10 mouse cellular contexts compared by ENCODE assay signal in the genomic region with DNA sequence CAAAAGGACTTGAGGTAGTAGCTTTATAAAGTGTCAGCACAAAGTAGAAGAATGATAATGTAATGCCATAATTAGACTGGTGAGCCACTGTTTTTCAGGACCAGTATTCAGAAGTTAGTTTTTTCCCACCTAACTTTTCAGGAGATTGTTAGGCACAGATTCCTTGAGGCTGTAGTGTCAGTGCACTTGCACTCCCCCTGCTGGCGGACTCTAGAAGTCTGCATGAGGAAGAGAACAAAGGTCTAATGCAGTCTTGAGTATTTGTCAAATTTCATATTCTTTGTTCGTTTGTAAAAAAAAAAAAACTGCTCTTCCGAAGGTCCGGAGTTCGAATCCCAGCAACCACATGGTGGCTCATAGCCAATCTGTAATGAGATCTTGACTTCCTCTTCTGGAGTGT. TPM values are rescaled to one million over a fixed set of nuclear protein-coding genes. Genes with fewer than 3 reads are reported as not detected.
DNase-seq lines count a peak whose midpoint lies in the region; ATAC-seq and TF ChIP-seq lines count a peak whose summit lies in the region.
"Had no signal": no experiment of that assay in that cellular context is flagged by ENCODE, and none has a peak within 500 bp of the region (broad histone marks: within the 10 kb centered on the region; RNA-seq: fewer than 3 reads in every experiment).

No protein-coding gene starts in this region.

- WGBS in midbrain, embryonic 10.5 days, result 65% methylated on average over 5 of the region's 5 CpGs
- WGBS in midbrain, embryonic 15.5 days, result 59% methylated on average over 5 of the region's 5 CpGs
- WGBS in embryonic facial prominence, embryonic 14.5 days, result 57% methylated on average over 5 of the region's 5 CpGs
- 41% methylated on average over 5 of the region's 5 CpGs for WGBS in lung, adult 2 months

- peak; percentile 62 for DNase-seq in midbrain, embryonic 10.5 days (ENCODE audit: low spot score)
- peak; percentile 81 to 86 for DNase-seq in adrenal gland, postnatal 36 days
- peak; percentile 78 for DNase-seq in embryonic facial prominence, embryonic 14.5 days (ENCODE audit: low spot score)
- peak; percentile 89 for DNase-seq in kidney, postnatal 10 days
- peak; percentile 74 for DNase-seq in lung, adult 2 months
- DNase-seq in right cerebral cortex, postnatal 4 days, result peak; percentile 78

- no peak overlapping the region for H3K4me2 ChIP-seq in midbrain, embryonic 15.5 days
- H3K4me2 ChIP-seq in embryonic facial prominence, embryonic 14.5 days (ENCODE audit: low read depth, low read length), result no peak overlapping the region
- H3K4me2 ChIP-seq: heart, embryonic 15.5 days; stomach, embryonic 15.5 days had no signal

- no peaks in the 10 kb centered on the region for H3K27me3 ChIP-seq in midbrain, embryonic 10.5 days (ENCODE audit: low read depth, poor library complexity, severe bottlenecking)
- H3K27me3 ChIP-seq in midbrain, embryonic 15.5 days (replicated peaks), result no peaks in the 10 kb centered on the region
- H3K27me3 ChIP-seq in embryonic facial prominence, embryonic 14.5 days (replicated peaks; ENCODE audit: control insufficient read depth, insufficient read depth, low read length), result no peaks in the 10 kb centered on the region
- H3K27me3 ChIP-seq: heart, embryonic 15.5 days; stomach, embryonic 15.5 days had no signal

- no peak overlapping the region for H3K9ac ChIP-seq in midbrain, embryonic 15.5 days
- H3K9ac ChIP-seq in embryonic facial prominence, embryonic 14.5 days (ENCODE audit: low read depth, low read length), result no peak overlapping the region
- H3K9ac ChIP-seq: heart, embryonic 15.5 days; stomach, embryonic 15.5 days had no signal

- H3K9me3 ChIP-seq in midbrain, embryonic 10.5 days (replicated peaks), result no peaks in the 10 kb centered on the region
- no peaks in the 10 kb centered on the region for H3K9me3 ChIP-seq in midbrain, embryonic 15.5 days
- H3K9me3 ChIP-seq in embryonic facial prominence, embryonic 14.5 days (ENCODE audit: control insufficient read depth, low read length), result no peaks in the 10 kb centered on the region
- H3K9me3 ChIP-seq: heart, embryonic 15.5 days; stomach, embryonic 15.5 days had no signal

- H3K4me1 ChIP-seq in midbrain, embryonic 10.5 days, result peaks cover 31% of the 10 kb centered on the region
- H3K4me1 ChIP-seq in midbrain, embryonic 15.5 days, result peaks cover 52% of the 10 kb centered on the region
- H3K4me1 ChIP-seq in embryonic facial prominence, embryonic 14.5 days (ENCODE audit: control insufficient read depth, insufficient read depth, low read length), result peaks cover 58% of the 10 kb centered on the region
- peaks cover 46% of the 10 kb centered on the region for H3K4me1 ChIP-seq in lung, adult 2 months (ENCODE audit: control insufficient read depth, insufficient read depth, low read length)

- no peak for TF ChIP-seq POLR2A in lung, adult 2 months (IDR thresholded peaks at IDR 0.05; ENCODE audit: borderline replicate concordance, extremely low read depth, low read depth, low read length)

- no peak overlapping the region for H3K27ac ChIP-seq in midbrain, embryonic 10.5 days (replicated peaks)
- no peak overlapping the region for H3K27ac ChIP-seq in midbrain, embryonic 15.5 days
- no peak overlapping the region for H3K27ac ChIP-seq in embryonic facial prominence, embryonic 14.5 days (replicated peaks; ENCODE audit: low read depth, low read length)
- H3K27ac ChIP-seq: stomach, embryonic 15.5 days had no signal

- peaks cover 2% of the 10 kb centered on the region; the same call in 1 of the 2 replicates for H3K36me3 ChIP-seq in midbrain, embryonic 10.5 days
- no peaks in the 10 kb centered on the region for H3K36me3 ChIP-seq in midbrain, embryonic 15.5 days (replicated peaks)
- no peaks in the 10 kb centered on the region for H3K36me3 ChIP-seq in embryonic facial prominence, embryonic 14.5 days (ENCODE audit: control insufficient read depth, insufficient read depth, low read length)
- H3K36me3 ChIP-seq: heart, embryonic 15.5 days; stomach, embryonic 15.5 days had no signal

- no peak overlapping the region for H3K4me3 ChIP-seq in midbrain, embryonic 10.5 days
- H3K4me3 ChIP-seq in midbrain, embryonic 15.5 days, result no peak overlapping the region
- no peak overlapping the region for H3K4me3 ChIP-seq in embryonic facial prominence, embryonic 14.5 days (ENCODE audit: low read depth, low read length)
- no peak overlapping the region for H3K4me3 ChIP-seq in lung, adult 2 months (replicated peaks; ENCODE audit: extremely low read depth, low read depth, low read length)
- H3K4me3 ChIP-seq: heart, embryonic 15.5 days; stomach, embryonic 15.5 days had no signal

- peak; percentile 78 for TF ChIP-seq CTCF in lung, adult 2 months (IDR thresholded peaks at IDR 0.05; ENCODE audit: insufficient read depth, low read length)

- ATAC-seq in midbrain, embryonic 15.5 days (replicated peaks), result no peak
- no peak for ATAC-seq in embryonic facial prominence, embryonic 14.5 days (ENCODE audit: low read depth)
- ATAC-seq in erythroid progenitor cell, adult 5-6 weeks (replicated peaks; ENCODE audit: low FRiP score, poor library complexity, severe bottlenecking), result no peak

RNA-seq across cellular contexts. Expression of a gene that starts 20.1 kb away (rescaled TPM):
- 68.1 and 80.5 TPM in 2 replicates for polyA plus RNA-seq in midbrain, embryonic 10.5 days (2016; fragmentation: Nextera tagmentation; extraction: Ambion mirVana)
- 51.0 and 58.0 TPM in 2 replicates for polyA plus RNA-seq in midbrain, embryonic 15.5 days (2015; fragmentation: Nextera tagmentation; extraction: Ambion mirVana)
- total RNA-seq in adrenal gland, postnatal 36 days (2021), result 100 to 1,000 TPM; 145 to 165 TPM
- polyA plus RNA-seq in embryonic facial prominence, embryonic 14.5 days (2014; fragmentation: Nextera tagmentation; extraction: Ambion mirVana), result 41.0 and 43.3 TPM in 2 replicates
- 93.6 and 122 TPM in 2 replicates for polyA plus RNA-seq in lung, adult 2 months (2012; rRNA removed)
- 10.9 and 17.3 TPM in 2 replicates for total RNA-seq in erythroid progenitor cell, adult 5-6 weeks (2015; ENCODE audit: low replicate concordance)
- total RNA-seq in erythroid progenitor cell, adult 5-6 weeks (2017; ENCODE audit: low replicate concordance), result 7.3 and 10.5 TPM in 2 replicates

RNA-seq across cellular contexts. Expression of a gene that starts 54.8 kb away (rescaled TPM):
- polyA plus RNA-seq in midbrain, embryonic 10.5 days (2016; fragmentation: Nextera tagmentation; extraction: Ambion mirVana), result 4.3 and 6.2 TPM in 2 replicates
- polyA plus RNA-seq in midbrain, embryonic 15.5 days (2015; fragmentation: Nextera tagmentation; extraction: Ambion mirVana), result 19.6 and 22.0 TPM in 2 replicates
- total RNA-seq in adrenal gland, postnatal 36 days (2021), result 1 to 10 TPM in 1 of 2 experiments, under 1 TPM in 1; 0.63 to 1.4 TPM
- 4.4 and 5.3 TPM in 2 replicates for polyA plus RNA-seq in embryonic facial prominence, embryonic 14.5 days (2014; fragmentation: Nextera tagmentation; extraction: Ambion mirVana)
- polyA plus RNA-seq in lung, adult 2 months (2012; rRNA removed), result 3.9 and 4.4 TPM in 2 replicates
- 5.0 TPM in 1 of 2 replicates, not detected in the other for total RNA-seq in erythroid progenitor cell, adult 5-6 weeks (2015; ENCODE audit: low replicate concordance)
- 2.6 TPM in 1 of 2 replicates, not detected in the other for total RNA-seq in erythroid progenitor cell, adult 5-6 weeks (2017; ENCODE audit: low replicate concordance)
